Mouse (Mus musculus): ENCODE measurements around the gene Tmem266.

The Tmem266 gene

DNA sequence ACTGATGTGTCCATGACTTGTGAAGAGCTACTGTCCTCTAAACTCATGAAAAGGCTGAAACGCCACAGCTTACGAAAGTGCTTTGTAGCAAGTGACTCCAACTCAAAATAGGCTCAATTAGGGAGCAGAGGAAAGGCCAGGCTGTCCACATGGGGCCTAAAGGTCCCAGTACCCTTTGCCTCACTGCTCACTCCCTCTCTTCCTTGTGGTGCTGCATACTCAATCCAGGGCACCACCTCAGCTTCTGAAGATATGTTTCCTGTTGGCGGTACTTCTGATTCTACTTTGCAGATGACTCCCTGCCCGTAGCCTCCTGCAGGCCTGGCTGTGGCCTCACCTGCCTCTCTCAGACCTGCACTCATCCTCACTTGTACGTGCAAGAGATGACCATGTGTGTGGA, 126.7 kb downstream of the Tmem266 start:
- DNase-seq (ENCODE audit: low spot score): no peak

DNA sequence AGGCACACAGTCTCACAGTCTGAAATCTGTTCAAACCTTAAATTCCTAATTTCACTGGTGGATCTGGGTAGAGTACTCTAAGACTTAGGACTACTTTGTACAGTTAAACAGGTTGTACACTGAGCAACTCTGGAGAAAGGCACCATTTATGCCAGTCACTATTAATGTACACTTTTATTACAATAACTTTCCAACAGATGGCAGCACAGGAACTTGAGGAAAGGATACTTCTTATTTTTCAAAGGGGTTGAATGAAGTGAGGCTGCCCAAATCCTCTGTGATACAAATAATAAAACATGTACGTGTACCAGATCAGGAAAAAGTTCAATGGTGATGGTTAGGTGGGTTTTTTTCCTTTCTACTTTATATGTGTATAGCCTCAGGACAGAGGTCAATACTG, 141.7 kb downstream of the Tmem266 start:
- DNase-seq (ENCODE audit: low spot score): no peak

DNA sequence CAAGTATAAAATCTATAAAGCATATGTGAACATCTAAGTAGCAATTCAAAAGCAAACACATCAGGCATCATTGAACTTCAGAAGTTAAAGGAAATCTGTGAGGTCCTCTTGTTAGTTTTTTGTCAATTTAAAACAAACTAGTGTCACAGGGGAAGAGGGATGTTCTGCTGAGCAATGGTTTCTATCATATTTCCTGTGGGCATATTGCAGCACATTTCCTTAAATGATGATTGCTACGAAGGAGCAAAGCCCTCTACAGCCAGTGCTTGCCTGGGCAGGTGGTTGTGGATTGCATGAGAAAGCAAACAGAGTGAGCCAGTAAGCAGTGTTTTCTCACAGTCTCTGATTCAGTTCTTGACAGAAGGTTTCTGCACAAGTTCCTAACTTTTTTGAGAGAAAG, 149.4 kb downstream of the Tmem266 start:
- no peak for DNase-seq (ENCODE audit: low spot score)

DNA sequence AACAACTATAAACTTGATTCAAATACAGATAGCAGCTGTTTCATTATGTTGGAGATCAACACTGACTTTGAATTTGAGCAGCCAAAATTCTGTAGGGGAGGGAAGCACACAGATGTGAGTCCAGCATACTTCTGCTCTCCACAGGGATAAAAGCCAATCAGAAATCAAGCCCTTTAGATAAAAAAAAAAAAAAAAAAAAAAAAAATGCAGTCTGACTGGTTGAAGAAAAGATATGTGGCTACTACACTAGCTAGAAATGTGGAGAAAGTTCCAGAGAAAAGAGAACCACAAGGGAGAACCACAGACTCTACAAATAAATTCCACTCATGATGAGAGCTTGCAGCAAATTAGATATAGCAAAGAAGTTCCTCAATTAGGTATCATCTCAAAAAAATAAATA, 152.0 kb downstream of the Tmem266 start:
- no peak for DNase-seq (ENCODE audit: low spot score)

DNA sequence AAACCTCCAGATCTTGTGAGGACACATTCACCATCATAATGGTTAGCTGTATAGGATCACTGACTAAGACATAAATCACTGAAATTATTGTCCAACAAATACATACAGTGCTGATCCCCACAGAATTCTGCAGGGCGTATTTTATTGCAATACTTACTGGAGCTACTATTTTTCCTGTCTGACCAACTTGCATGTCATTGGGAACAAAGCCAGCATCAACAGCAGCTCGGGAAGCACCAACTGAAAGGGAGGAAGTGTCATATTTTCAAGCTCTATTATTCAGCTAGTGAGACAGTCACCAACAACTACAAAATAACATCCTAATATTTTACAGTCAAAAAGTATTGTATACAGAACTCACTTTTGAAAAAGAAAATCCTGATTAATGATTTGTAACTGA, 155.4 kb downstream of the Tmem266 start:
- DNase-seq (ENCODE audit: low spot score): no peak
